Mouse (Mus musculus): Measurements from ENCODE around the gene Pmfbp1. TPM values are rescaled to one million over a fixed set of nuclear protein-coding genes. Genes with fewer than 3 reads are reported as not detected.
A peak's percentile ranks its signal among the peaks of the same experiment; 100 is the strongest.

Gene Pmfbp1
- total and polyA plus RNA-seq, 3 experiments, result 0.11 TPM; not detected in 2

DNA sequence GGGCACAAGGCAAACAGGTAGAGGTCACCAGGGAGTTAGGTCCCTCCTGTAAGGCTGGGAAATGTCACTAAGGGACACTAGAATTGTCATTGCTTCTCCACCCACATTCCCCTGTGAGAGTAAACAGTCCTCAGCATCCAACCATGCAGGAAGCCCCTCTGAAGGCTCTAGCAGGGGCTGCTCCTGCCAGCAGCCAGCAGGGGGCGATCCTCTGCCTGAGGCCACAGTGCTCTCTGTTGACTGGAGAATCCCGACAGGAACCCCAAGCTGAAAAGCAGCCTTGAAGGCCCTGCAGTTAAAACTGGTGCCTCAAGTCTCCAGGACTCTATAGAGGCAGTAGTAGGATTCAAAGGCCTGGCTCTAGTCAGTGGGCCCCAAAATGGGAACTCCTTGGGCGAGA, 57.8 kb downstream of the Pmfbp1 start:
- H3K4me2 ChIP-seq (ENCODE audit: insufficient read depth, low read depth, poor library complexity, severe bottlenecking), result no peak overlapping the region

DNA sequence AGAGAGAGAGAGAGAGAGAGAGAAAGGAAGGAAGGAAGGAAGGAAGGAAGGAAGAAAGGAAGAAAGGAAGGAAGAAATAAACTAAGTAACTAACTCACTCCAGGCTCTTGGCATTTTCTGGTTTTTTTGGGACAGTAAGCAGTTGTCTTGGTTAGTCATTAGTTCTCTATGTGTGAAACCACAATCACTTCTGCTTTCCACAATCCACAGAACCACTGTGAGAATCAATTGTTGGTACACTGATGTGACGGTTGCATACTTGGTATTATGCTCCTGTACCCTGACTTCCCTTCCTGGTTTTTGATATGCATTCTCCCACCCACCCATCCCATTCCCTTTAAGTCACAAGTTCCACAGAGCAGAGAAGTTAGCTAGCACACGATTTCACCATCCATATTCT, 70.1 kb downstream of the Pmfbp1 start:
- DNase-seq (ENCODE audit: extremely low read depth), result peak; percentile 53
- peaks cover 39% of the 10 kb centered on the region for H3K79me2 ChIP-seq (replicated peaks; ENCODE audit: control insufficient read depth, extremely low read depth, insufficient read depth, poor library complexity, severe bottlenecking)
- dilution Hi-C loops (cut with MboI; ENCODE audit: extremely low pct_ligation_motif_present, extremely low pct_unique_long_range_greater_than_20kb, low sequenced_read_pairs) (no loop called here), in situ Hi-C loops (cut with MboI; ENCODE audit: low pct_ligation_motif_present, low pct_unique_long_range_greater_than_20kb, low sequenced_read_pairs) (no loop called here)
- no peak overlapping the region for H3K9ac ChIP-seq (ENCODE audit: insufficient read depth, low read depth)
- H3K9me3 ChIP-seq (replicated peaks; ENCODE audit: low read length), result no peaks in the 10 kb centered on the region
- peaks cover 3 to 30% of the 10 kb centered on the region in 2 experiments; a peak in 2 of 4 replicates for H3K4me1 ChIP-seq (ENCODE audit: control insufficient read depth in 1 of 2, insufficient read depth in 2 of 2)
- H3K27me3 ChIP-seq (replicated peaks), result no peaks in the 10 kb centered on the region
- no peak overlapping the region for H3K4me3 ChIP-seq (replicated peaks in 1 of 3; ENCODE audit: low read depth in 2 of 3, low read length in 2 of 3, poor library complexity in 1 of 3)
- H3K36me3 ChIP-seq (replicated peaks in 1 of 2; ENCODE audit: control insufficient read depth in 1 of 2, insufficient read depth in 1 of 2, low read length in 1 of 2), result peaks cover 42 to 49% of the 10 kb centered on the region in 2 experiments
- TF ChIP-seq JUN (IDR thresholded peaks at IDR 0.05; ENCODE audit: insufficient read depth, low read depth, low read length), result no peak
- TF ChIP-seq GABPA (IDR thresholded peaks at IDR 0.05; ENCODE audit: insufficient replicate concordance, low read depth, low read length), result no peak
- no peak for TF ChIP-seq BHLHE40 (IDR thresholded peaks at IDR 0.05; ENCODE audit: low read depth, low read length)
- no peak for TF ChIP-seq USF2 (conservative IDR thresholded peaks at IDR 0.05; ENCODE audit: low read depth, low read length)
- TF ChIP-seq MXI1 (IDR thresholded peaks at IDR 0.05; ENCODE audit: low read depth, low read length), result no peak
- no peak for TF ChIP-seq E2F4 (IDR thresholded peaks at IDR 0.05; ENCODE audit: insufficient replicate concordance, low read depth, low read length)
- TF ChIP-seq MAX (IDR thresholded peaks at IDR 0.05; ENCODE audit: low read length), result no peak
- TF ChIP-seq POLR2AphosphoS2 (IDR thresholded peaks at IDR 0.05; ENCODE audit: low read depth, low read length), result no peak
- no peak for TF ChIP-seq MAFK (IDR thresholded peaks at IDR 0.05; ENCODE audit: insufficient replicate concordance, low read length)
- TF ChIP-seq ETS1 (conservative IDR thresholded peaks at IDR 0.05; ENCODE audit: low read depth, low read length), result no peak
- TF ChIP-seq ZNF384 (IDR thresholded peaks at IDR 0.05; ENCODE audit: low read depth, low read length), result no peak
- TF ChIP-seq CHD2 (IDR thresholded peaks at IDR 0.05; ENCODE audit: low read length), result no peak
- no peak for TF ChIP-seq RAD21 (IDR thresholded peaks at IDR 0.05; ENCODE audit: low read depth, low read length)
- TF ChIP-seq ZKSCAN1 (IDR thresholded peaks at IDR 0.05; ENCODE audit: borderline replicate concordance, low read depth, low read length), result no peak
- no peak for TF ChIP-seq CHD1 (IDR thresholded peaks at IDR 0.05; ENCODE audit: low read depth, low read length)
- TF ChIP-seq SMC3 (IDR thresholded peaks at IDR 0.05; ENCODE audit: low read depth, low read length), result no peak
- no peak for TF ChIP-seq KAT2A (IDR thresholded peaks at IDR 0.05; ENCODE audit: insufficient replicate concordance, low read length)
- no peak for TF ChIP-seq SIN3A (IDR thresholded peaks at IDR 0.05; ENCODE audit: low read length)
- no peak for TF ChIP-seq CTCF (conservative IDR thresholded peaks at IDR 0.05 in 1 of 2, IDR thresholded peaks at IDR 0.05 in 1 of 2; ENCODE audit: low read depth in 2 of 2, low read length in 2 of 2)
- TF ChIP-seq JUND (conservative IDR thresholded peaks at IDR 0.05; ENCODE audit: low read depth, low read length), result no peak
- peak overlapping the region; percentile 94 for H3K4me2 ChIP-seq (ENCODE audit: insufficient read depth, low read depth, poor library complexity, severe bottlenecking)
- H3K27ac ChIP-seq (ENCODE audit: insufficient read depth, low read depth), result no peak overlapping the region

More for the DNA sequence above, 57.8 kb downstream of the Pmfbp1 start:
- in situ Hi-C loops (cut with MboI; ENCODE audit: low pct_ligation_motif_present, low pct_unique_long_range_greater_than_20kb, low sequenced_read_pairs) (no loop called here), dilution Hi-C loops (cut with MboI; ENCODE audit: extremely low pct_ligation_motif_present, extremely low pct_unique_long_range_greater_than_20kb, low sequenced_read_pairs) (no loop called here)
- no peaks in the 10 kb centered on the region for H3K4me1 ChIP-seq (ENCODE audit: control insufficient read depth in 1 of 2, insufficient read depth in 2 of 2)
- H3K36me3 ChIP-seq (replicated peaks in 1 of 2; ENCODE audit: control insufficient read depth in 1 of 2, insufficient read depth in 1 of 2, low read length in 1 of 2), result peaks cover 92 to 99% of the 10 kb centered on the region in 2 experiments
- H3K9ac ChIP-seq (ENCODE audit: insufficient read depth, low read depth), result no peak overlapping the region
- H3K9me3 ChIP-seq (replicated peaks; ENCODE audit: low read length), result no peaks in the 10 kb centered on the region
- H3K4me3 ChIP-seq (replicated peaks in 1 of 3; ENCODE audit: low read depth in 2 of 3, low read length in 2 of 3, poor library complexity in 1 of 3), result no peak overlapping the region
- DNase-seq (ENCODE audit: extremely low read depth), result no peak
- H3K27me3 ChIP-seq (replicated peaks), result no peaks in the 10 kb centered on the region
- no peaks in the 10 kb centered on the region for H3K79me2 ChIP-seq (replicated peaks; ENCODE audit: control insufficient read depth, extremely low read depth, insufficient read depth, poor library complexity, severe bottlenecking)
- no peak overlapping the region for H3K27ac ChIP-seq (ENCODE audit: insufficient read depth, low read depth)
- peak; percentile 53 to 65 for TF ChIP-seq CTCF (conservative IDR thresholded peaks at IDR 0.05 in 1 of 2, IDR thresholded peaks at IDR 0.05 in 1 of 2; ENCODE audit: low read depth in 2 of 2, low read length in 2 of 2)
- no peak for TF ChIP-seq CHD2 (IDR thresholded peaks at IDR 0.05; ENCODE audit: low read length)
- peak; percentile 4 for TF ChIP-seq RAD21 (IDR thresholded peaks at IDR 0.05; ENCODE audit: low read depth, low read length)
